Mouse (Mus musculus) thymus, postnatal 0 days (tissue): ENCODE measurements around the gene Ablim1. TPM values are rescaled to one million over a fixed set of nuclear protein-coding genes. Genes with fewer than 3 reads are reported as not detected.

Source experiments
- DNase-seq: peaks from one replicate; pipeline ENCODE4 v3.0.0-alpha.2; 2015; ENCODE audit warnings: low spot score
- polyA plus RNA-seq: library from polyadenylated mRNA; unstranded; fragments of >200 nt; fragmentation: Nextera tagmentation; extraction: Ambion mirVana; gene quantifications from 2 replicates; pipeline ENCODE4 v1.2.1, GENCODE M21; 2015

The Ablim1 gene
- polyA plus RNA-seq, 1 experiment from 2014 or later: 148 TPM

DNA sequence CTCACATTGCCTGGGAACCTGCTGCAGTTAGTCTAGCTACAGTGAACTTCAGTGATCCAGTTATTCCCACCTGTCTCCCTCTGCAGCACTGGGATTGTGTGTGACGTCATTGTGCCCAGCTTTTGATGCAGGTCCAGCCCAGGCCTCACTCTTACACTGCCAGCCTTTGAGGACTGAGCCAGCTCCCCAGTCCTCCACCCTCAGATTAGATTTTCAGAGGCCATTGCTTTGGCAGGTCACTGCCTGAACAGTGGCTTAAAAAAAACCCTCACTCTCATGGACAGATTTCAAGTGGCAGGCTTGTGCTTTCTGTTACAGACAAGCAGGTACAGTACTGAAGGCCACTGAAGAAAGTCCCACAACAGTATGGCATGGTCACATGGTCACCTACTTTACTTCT lies 30.0 kb upstream of the Ablim1 start:
- DNase-seq: no peak

DNA sequence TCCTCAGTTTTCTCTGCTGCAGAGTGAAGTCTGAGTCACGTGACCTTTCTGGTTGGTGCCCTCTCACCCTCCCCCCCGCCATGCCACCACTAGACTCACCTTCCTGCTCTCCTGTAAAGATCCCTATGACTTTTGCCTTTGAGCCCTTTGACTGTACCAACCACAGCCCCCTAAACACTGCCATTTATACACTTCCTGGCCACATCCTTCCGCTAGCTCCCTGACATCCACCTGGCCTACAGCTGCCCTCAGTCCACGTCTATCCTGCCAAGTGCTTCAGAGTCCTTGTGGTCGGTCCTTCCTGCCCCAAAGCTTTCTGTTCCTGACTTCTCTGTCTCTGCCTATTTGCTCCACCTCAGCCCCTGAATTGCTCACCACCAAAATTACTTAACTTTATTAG lies 29.1 kb upstream of the Ablim1 start:
- peak; percentile 74 for DNase-seq

DNA sequence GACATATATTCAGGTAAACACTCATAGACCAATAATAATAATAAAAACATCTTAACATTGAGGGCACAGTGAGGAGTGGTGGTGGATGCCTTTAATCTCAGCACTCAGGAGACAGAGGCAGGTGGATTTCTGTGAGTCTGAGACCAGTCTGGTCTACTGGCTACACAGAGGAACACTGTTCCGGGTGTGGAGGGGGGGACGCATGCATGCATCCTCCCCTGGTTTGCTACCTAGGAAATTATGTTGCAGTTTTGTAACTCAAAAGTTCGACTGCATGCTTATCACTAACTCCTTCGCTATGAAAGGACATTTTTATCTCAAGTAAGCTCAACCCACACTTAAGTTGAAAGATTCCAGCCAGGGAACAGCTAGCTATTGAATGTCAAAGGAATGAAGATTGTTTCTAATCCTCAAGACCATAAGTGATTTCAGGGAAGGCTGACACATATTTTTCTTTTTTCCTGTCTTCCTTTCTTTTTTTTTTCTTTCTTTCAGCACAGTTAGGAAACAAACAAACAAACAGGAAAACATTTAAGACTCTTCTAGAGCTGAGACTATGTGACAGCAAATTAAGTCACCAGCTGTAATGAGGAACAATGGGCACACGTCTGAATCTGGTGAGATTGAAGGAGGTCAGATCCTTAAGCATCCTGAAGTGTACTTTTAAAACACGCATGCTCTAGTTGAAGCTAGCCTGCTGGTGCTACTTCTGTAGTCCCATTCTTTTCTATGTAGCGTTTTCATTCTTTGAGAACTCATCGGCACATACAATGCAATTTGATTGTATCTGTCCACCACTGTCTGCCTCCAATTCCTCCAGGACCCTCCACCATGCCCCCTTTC lies 26.4 kb upstream of the Ablim1 start:
- no peak for DNase-seq

DNA sequence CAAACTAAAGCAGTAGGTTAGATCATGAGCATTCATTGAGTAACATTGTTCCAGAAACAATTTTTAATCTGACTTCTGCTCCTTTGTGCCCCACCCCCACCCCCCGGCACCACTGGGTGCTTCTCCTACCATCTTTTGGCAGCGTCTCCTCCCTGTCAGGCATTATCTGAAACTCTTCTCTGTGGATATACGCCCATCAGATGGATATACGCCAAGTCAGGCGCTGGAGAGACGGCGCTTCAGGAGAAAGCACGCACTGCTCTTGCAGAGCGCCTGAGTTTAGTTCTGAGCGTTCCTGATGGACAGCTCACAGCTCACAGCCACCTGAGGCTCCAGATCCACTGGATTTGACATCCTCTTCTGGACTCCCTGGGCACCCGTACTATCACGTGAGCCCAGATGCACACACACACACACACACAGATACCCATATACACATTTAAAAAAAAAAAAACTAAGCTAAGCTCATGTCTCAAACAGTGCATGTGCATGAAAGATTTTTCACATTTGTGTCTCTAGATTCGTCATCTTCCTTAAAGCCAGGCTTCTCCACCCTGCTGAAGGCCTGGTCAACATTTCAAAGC lies 24.7 kb upstream of the Ablim1 start:
- DNase-seq: no peak

DNA sequence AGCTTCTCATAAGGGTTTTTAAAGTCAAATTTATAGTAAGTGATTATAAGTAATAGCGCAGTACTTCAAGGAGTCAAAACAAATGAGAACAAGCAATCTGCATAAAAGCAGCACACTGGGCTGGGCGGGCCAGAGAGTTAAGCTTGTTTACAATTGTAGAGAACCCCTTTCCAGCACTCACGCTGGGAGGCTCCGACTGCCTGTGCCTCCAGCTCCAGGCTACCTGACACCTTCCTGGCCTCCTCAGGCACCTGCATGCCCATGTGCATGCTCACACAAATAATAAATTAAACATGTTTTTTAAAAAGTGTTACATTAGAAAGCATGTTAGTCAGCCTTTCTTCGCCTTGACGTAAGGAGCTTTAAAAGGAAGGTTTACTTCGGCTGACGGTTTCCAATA lies 20.4 kb upstream of the Ablim1 start:
- no peak for DNase-seq

DNA sequence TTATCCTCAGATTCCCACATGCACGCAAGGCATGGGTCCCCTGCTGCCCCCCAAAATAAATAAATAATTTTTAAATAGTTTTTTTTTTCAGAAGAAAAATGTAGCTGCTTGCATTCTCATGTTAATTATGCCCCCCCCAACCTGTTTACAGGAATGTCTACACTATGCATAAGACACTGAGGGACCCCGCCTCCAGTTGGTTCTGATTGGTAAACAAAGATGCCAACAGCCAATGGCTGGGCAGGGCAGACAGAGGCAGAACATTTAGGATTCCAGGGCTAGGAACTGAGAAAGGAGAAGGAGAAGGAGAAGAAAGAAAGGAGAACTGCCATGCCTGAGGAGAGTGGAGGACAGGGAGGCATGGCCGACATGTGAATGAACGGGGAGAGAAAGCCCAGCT lies 18.6 kb upstream of the Ablim1 start:
- no peak for DNase-seq

DNA sequence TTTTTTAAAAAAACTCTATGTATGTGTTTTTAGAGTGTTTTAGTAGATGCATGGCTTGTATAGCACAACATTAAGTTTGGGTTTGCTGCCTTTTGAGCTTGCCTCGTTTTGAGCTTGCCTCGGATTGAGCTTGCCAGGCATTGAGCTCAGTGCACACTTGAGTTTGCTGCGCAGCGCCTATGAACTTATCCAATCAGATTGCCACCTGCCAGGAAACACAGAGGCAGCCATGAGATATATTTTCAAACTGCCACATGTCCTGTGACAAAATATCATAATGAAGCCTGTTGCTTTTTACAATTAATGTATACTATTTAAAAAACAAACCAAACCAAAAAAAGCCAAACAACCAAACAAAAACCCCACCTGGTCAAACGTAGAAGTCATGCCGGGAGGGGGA lies 16.5 kb upstream of the Ablim1 start:
- no peak for DNase-seq

DNA sequence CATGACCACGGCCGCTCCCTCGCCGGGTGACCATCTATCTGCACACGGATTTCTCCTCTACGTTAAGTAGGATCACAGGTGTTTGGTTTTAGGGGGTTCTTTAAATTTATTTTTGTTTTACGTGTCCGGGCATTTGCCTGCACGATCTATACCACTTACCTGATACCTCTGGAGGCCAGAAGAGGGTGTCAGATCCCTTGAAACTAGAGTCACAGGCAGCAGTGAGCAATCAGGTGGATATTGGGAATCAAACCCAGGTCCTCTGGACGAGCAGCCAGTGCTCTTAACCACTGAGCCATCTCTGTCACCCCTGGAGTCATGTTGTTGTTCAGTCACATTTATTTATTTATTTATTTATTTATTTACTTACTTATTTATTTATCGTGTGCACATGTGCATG lies 15.6 kb upstream of the Ablim1 start:
- no peak for DNase-seq

DNA sequence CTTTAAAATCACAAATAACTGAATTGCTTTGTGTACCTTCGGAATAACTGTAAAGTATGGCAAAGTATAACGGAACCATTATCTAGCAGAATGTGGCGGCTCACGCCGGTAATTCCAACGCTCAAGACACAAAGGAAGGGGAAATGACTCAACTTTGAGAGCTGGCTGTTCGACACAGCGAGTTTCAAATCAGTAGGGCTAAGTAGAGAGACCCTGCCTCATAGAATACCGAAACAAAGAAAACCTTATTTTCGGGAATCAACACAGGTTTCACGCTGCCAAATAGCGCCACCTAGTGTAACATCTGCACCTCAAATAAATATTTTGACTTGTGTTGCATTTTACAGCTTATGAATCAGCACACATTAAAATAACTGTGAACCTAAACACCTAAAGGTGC lies 14.1 kb upstream of the Ablim1 start:
- peak; percentile 61 for DNase-seq

DNA sequence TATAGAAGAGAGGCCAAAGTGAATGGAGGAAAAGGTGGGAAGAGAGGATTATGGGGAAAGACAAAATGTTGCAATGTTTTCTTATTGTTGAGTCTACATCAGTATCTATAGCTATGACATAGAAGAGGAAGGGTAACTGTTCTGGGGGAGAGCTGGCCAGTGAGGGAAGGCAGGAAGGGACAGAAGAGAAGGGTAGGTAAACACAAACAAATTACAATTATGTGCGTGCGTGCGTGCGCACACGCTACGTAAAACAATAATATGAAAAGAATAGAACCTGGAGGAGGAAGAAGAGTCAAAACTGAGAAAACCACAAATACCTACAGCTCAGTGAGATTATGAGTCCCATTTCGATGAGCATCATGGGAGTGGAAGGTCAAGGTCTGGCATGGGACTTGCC lies 13.6 kb upstream of the Ablim1 start:
- no peak for DNase-seq

DNA sequence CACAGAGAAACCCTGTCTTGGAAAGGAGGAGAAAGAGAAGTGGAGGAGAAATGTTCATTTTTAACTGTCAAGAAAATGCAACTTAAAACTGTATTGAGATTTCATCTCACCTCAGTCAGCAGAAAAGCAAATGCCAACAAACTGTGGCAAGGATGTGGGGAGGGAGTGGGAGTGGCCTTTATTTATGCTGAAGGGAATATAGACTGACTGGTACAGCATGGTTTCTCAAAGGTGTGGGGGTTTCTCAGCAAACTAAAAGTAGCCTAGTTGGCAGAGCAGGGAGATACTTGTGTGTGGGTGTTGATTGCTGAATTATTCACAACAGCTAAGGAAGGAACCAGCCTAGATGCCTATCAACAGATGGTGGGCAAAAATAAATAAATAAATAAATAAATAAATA lies 13.0 kb upstream of the Ablim1 start:
- DNase-seq: no peak

DNA sequence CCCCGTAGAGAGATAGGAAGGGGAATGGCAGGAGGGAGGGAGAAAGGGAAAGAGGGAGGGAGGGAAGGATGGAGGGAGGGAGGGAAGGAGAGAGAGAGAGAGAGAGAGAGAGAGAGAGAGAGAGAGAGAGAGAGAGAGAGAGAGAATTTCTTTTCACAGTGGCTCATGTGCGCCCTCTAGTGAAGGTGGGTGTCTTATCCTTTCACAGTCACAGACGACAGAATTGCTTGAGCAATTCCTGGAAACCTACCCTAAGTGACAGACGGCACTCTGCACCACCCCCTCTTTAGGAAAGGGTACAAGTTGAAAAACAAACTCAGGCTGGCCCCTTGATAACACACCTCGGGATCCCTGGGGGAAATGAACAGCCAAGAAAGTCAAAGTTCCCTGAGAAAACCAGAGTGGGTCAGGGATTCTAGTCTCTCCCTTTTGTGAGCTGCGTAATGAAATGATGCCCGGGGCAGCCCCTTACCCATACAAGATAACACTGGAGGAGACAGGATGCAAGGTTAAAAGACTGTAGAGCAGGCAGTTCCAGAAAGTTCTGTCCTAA lies 11.1 kb upstream of the Ablim1 start:
- DNase-seq: peak; percentile 74

DNA sequence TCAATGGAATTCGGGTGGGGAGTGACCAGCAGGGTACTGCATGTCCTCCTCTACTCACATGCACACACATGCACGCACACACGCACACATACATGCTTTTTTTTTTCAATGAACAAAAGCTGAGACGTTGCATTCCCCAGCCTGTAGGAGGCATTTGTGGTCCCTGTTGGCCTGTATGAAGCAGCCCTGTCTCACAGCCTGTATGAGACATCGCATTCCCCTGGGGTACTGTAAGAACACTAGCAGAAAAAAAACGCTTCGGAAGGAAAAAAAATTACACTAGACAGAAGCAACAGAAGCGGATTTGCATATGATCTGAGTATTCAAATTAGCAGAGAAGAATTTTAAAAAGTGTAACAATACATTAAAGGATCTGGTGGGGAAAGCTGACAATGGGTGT lies 8.4 kb upstream of the Ablim1 start:
- no peak for DNase-seq

DNA sequence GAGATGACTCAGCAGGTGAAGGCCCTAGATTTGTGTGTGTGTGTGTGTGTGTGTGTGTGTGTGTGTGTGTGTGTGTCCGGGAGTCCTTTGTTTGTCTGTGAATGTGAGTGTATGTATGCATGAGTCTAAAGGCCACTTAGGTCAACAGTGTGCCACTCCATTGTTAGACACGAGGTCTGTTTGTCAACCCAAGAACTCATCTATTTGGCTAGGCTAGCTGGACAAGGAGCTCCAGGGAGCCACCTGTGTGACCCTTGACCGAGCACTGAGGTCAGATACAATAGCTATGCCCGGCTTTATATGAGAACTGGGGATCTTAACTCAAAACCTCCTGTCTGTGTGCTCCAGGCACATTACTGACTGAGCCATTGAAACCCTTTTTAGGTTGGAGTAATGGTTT lies 7.8 kb upstream of the Ablim1 start:
- no peak for DNase-seq

DNA sequence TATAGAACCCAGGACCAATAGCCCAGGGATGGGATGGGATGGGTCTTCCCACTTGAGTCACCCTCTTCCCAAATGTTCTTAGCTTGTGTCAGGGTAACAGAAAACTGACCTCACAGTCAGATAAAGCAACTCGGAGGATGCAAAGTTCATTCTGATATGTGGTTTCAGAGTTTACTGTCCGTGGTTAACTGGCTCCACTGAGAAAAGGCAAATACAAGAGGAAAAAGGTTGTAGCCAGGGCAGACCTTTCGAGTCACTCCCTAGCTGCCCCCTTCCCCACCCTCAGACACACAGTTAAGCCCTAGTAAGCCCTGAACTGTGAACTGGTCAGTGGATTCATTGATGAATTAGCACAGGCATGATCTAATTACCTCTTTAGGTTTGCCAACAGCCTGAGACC lies 7.1 kb upstream of the Ablim1 start:
- DNase-seq: no peak

DNA sequence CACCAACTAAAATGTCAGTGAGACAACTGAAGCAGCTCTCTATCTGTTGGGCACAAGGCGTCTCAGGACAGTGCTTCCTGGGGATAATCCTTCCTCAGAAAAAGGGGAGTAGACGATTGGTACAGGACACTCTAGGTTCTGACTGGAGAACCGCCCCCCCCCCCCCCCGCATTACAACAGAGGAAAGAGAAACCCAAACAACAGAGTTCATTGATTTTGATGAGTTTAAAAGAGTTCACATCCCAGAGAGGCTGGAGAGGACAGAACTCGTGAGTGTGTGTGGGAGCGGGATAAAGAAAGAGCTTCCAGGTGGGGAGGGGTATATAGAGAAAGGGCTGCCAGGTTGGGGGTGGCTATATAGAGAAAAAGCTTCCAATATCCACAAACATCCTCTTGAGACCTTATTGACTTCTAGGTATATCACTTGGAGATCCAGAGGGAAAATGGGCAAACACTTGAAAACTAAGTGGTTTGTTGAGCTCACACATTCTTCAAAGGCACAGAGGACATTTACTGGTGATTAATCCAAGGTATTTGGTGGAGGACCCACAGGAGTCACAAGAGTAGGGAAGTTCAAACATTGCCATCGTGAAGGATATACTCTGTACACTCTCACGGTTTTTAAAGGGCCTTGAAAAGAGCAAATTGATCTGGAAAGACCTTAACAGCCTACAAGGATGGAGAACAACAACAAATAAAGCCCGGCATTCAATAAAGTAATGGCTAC lies 6.1 kb upstream of the Ablim1 start:
- no peak for DNase-seq

DNA sequence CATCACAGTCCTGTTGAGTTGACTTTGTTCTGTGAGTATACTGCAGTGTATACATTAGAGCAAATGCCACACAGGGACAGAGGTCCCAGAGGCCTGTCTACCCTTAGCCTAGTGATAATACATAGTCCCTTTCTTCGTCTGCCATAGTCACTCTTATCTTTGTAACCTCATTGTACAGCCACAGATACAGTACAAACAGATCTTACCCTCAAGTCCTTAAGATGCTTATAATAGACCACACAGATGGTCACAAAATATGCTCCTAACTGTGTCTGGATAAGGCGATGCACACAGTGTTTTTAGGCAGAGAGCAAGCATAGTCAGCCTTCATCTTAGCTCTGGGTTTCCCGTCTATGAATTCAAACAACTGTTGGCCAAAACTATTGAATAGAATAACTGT lies 1.9 kb upstream of the Ablim1 start:
- no peak for DNase-seq

DNA sequence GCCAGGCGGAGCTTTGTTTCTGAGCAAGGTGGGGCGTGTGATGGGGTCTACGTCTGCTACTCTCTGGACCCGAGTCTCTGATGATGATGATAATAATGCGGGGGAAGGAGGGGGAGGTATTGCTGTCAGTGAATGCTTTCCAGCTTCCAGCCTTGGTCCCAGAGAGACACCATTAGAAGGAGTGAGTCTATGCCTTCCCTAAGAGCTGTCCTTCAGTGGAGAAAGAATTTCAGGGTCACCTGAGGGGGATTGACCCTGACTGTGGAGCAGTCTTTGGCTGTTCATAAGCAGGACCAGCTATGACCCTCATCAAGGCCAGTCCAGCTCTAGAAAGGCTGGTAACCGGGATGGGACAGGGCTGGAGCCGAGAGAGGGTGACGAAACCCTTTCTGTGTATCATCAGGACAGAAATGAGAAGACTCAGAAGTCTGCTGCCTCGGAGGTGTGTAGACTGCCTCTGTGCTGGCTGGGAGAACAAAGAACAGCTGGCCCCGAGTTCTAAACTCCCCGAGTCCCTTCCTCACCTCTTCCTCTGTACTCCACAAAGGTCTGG lies 370 bp upstream of the Ablim1 start:
- DNase-seq: no peak

DNA sequence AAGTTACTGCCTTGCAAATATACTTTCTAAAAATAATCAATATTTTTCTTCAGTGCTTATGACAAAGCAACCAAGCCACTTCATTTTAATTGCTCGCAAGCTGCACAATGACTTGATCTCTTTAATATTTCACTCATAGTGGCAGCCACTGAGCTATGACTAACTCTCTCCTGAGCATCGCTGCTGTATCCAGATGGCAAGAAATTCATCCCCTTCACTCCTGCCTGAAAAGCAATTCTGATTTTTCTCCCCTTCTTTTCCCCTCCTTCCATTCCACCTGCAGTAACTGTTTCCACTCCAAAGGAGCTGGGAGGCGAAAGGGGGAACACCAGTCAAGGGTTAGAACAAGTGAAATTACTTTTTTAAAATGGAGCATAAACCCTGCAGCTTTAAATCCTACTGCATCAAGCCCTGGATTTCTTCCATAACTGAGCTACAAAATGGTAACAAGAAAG lies 801 bp downstream of the Ablim1 start:
- DNase-seq: no peak

DNA sequence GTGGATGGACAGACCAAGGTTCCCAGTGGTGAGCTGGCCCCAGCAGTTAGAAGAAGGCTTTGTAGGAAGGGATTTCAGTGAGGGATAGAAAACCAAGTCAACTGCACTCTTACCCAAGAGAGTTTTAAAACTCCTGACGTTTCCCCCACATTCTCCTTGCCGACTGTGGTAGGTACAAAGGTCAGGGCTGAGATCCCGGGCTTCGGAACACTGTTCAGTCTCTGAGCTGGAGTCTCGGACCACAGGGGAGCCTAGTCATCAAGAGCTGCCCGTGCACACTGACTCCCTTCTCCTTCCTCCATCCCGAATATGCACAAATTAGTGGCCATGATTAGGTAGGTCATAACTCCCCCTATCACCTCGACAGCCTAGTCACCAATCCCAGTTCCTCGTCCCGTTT lies 1.5 kb downstream of the Ablim1 start:
- no peak for DNase-seq

DNA sequence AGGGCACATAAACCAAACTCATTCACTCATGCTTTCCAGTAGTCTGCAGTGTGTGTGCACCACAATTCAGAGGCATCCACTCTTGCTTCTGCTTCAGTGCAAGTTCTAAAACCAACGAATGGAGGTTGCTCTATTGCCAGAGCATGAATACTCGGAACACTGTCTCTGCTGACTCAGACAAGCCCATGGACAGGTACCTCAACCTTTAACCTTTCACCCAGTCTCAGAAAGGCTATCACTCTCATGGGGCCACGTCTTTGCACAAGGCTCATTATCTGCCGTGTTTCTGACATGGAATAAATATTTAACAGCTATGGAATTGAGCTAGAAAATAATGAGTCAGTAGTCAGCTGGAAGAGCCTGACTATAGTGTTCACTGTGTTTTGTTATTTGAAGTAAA lies 4.7 kb downstream of the Ablim1 start:
- DNase-seq: no peak

DNA sequence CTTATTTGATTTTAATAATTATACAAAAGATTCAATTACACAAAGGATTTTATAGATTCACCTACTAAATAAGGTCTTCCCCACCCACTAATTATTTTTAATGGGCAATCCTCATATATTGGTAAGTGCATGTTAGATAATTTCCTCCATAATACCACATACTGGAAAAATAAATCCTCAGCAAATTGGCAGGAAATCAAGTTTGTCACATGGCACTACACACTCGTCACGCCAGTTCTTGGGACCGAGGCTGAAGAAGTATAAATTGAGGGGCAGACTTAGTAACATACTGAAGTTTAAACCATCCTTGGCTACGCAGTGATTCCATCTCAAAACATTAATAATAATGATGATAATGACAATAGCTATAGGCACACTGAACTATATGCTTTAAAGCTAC lies 8.1 kb downstream of the Ablim1 start:
- no peak for DNase-seq
